Mouse (Mus musculus) embryo, embryonic 11.5 days (tissue): ENCODE data around the gene Pdzd2.

Source experiments
- DNase-seq: peaks from one replicate; pipeline ENCODE4 v3.0.0-alpha.2; 2012; ENCODE audit warnings: low read depth, low spot score

Gene Pdzd2

GRCm38 (mm10) chr15:12539618-12540302, 200.0 kb downstream of the Pdzd2 start:
- DNase-seq: no peak

DNA sequence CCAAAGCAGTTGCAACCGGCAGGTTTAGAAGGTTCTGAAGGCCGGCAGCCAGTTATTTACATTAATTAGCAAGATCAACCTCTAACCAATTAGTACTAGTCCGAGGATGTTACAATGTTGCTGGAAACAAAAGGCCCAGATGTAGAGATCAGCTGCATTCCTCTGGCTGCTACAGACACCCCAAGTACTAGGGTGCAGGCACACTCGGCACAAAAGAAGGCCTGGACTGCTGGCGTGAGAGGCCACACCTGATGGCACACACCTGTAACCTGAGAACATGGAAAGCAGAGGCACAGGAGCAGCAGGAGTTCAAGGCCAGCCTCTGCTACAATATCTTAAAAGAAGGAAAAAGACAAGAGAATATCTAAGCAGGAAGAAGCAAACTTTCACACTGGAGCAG, 206.5 kb downstream of the Pdzd2 start:
- no peak for DNase-seq

DNA sequence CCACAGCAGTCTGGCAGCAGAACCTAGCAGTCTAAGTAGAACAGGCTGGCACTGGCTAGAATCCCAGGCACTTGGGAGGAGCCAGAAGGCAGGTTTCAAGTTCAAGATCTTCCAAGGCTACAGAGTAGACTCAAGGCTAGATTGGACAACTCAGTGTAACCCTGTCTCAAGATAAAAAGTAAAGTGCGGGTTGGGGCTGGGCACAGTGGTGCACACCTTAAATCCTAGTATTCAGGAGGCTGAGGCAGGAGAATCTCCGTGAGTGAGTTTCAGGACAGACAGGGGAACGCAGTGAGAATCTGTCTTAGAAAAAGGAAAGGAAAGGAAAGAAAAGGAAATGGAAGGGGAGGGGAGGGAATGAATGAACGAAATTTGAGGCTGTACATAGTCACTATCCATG, 207.2 kb downstream of the Pdzd2 start:
- no peak for DNase-seq

- DNase-seq: no peak
Measured at GRCm38 (mm10) chr15:12522810-12523209, 216.9 kb downstream of the Pdzd2 start.

DNA sequence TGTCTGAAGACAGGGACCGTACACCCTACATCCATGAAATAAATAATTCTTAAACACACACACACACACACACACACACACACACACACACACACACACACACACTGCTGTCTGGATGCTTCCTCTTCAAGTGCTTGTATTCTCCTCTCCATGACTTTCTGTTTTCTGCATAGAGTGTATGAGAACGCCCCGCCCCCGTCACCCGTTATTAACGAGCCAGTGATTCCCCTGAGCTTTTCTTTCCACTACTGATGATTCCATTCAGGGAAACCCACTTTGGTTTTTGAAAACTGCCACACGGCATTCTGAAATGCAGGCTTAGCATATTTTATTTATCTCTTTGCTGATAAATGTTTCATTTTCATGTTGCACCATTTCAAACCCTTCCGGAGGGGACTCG, 219.4 kb downstream of the Pdzd2 start:
- no peak for DNase-seq

DNA sequence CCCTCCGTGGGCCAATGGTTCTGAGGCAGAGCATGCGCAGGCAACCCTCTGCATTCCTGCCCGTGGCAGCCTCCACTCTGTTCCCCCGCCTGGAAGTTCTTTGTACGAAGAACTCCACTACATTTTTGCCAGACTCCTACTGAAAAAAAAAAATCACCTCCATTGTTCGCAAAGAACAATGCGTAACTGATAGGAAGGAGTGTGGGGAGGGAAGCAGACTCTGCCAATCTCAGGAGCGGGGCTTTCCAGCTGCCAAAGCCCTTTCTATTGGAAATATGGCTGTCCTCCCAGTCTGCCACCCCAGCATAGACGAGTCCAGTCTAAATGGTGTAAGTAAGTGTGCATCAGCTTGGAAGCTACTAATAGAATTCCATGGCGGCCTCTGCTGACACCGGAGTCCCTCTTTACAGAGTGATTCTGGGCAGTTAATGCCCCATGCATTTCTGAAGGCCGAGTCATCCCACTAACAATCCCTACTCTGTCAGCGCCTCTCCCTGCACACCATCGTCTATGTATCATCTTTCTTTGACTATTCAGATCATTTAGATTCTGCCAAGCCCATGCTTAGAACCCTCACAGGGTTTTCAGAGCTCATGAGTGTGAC, 221.3 kb downstream of the Pdzd2 start:
- no peak for DNase-seq

GRCm38 (mm10) chr15:12517314-12517813, 222.4 kb downstream of the Pdzd2 start:
- no peak for DNase-seq

DNA sequence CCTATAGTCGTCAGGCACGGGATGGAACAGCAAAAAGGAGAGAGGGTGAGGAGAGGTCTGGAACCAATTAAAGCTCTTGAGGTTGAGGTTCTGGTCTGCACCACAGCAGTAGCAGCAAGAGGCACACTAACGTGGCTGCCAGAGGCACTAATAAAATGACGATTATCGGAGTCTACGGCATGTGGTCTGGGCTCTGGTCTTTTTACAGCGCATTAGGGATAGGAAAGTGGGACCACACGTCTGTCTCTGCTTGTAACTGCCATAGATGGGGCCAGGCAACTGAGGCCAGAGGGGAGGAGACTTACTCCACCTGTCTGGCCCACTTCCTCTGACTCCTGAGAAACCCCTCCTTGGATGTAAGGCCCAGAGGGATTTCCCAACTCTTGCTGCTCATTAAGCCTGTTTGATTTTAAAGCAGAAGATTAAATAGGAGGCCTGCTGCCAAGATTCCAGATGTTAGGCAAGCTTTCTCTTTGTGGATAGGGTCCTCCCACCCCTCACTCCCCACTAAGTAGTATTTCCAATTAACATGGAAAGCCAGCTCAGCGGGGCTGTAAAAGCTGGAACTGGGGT, 224.4 kb downstream of the Pdzd2 start:
- no peak for DNase-seq

DNA sequence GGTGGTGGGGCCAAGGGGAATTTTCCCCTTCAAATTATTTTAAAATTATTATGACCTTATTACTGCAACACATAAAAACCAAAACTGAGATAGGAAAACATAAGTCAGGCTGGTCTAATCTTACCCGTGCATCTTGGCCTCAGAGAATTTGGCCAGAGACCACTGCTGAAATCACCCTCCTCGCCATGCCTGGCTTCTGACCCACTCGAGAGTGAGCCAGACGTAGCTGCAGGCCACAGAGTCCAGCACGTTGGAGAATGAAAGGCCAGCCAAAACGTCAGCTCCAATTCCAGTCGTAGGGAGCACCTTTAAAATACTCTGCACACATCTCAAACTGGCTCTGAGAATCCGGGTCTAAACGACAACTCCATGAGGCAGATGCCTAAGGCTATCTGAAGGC, 226.2 kb downstream of the Pdzd2 start:
- no peak for DNase-seq

- DNase-seq: no peak
Measured at GRCm38 (mm10) chr15:12508765-12509377, 230.9 kb downstream of the Pdzd2 start.

DNA sequence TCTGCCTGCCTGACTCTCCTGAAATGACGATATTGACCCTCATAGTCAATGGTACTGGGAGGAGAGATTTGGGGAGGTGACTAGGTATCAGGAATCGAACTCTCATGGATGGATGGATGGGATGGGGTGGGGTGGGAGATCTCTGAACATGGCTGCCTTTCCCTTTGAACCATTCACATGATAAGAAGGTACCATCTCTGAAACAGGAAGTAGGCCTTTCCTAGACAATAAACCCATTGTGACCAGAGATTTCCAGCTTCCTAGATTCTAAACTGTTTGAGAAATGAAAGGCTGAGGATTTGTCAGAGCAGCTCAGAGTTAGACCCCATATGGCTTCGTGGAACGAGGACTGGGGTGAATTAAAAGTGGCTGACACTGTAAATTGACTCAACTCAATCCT, 232.2 kb downstream of the Pdzd2 start:
- DNase-seq: no peak

DNA sequence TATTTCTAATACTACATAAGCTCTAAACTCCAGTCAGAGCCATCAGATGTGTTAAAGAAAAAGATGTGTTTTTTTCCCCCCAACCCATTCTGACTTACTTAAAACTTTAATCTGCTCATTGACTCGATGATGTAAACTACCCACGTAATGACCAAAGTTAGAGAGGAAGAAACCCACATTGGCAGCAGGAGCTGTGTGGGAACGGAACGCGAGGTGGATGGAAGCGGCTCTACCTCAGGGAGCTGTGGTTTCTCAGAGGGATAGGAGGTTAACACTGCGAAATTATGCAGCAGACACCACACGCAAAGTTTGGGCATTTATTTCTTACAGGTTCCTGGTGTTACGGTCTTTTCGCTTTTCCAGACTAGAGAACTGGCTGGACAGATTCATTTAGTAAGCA, 233.2 kb downstream of the Pdzd2 start:
- no peak for DNase-seq

DNA sequence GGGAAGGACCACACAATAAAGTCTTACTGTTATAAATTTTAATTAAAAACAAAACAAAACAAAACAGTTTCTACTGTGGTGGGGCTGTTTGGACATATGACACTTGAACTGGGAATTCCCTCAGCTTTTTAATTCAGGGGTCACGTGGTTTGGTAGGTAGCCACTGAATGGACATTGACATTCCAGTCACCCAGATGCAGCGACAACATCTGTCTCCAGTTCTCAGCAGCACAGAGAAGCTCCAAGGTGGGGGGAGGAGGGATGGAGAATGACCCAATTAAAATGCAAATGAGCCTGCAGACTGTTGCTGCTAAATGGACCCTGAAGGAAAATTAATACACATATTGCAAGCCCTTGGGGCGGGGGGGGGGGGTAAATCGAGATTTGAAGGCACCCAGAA, 233.6 kb downstream of the Pdzd2 start:
- no peak for DNase-seq

- no peak for DNase-seq
Measured at GRCm38 (mm10) chr15:12505556-12505955, 234.2 kb downstream of the Pdzd2 start.

DNA sequence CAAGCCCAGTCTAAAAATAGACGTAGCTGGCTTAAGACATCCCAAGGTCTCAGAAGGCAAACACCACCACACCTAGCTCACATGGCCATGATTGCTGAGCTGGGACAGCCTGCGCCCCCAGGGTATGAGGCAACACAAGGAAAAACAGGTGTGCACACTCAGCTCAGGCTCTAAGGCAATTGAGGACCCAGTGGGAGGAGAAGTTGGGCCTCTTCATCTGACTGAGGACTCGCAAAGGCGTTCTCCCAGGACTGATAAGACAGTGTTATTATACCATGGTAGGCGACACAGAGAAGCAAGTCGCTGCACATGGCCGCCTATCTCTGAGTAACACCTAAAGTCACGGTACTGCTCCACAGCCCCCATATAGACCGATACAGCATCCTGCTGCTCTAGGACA, 235.8 kb downstream of the Pdzd2 start:
- DNase-seq: no peak

GRCm38 (mm10) chr15:12501924-12502548, 237.7 kb downstream of the Pdzd2 start:
- DNase-seq: no peak

DNA sequence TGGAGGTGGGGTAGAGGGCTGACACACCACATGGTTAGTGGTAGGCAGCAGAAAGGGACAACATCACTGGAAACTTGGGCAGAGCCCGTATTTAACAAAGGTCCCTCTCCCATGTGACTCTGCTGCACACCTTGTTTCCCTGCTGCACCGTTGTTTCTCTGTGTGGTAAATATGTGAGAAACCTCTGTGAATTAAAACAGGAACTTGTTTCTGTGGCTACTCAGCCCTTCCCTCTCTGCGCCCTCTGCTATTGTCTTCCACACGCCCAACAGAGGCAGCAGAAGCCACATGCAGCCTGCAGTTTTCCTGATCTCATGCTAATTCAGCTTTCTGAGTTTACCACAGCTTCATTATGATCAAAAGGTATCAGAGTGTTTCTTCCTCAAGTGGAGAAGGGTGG, 239.1 kb downstream of the Pdzd2 start:
- no peak for DNase-seq

DNA sequence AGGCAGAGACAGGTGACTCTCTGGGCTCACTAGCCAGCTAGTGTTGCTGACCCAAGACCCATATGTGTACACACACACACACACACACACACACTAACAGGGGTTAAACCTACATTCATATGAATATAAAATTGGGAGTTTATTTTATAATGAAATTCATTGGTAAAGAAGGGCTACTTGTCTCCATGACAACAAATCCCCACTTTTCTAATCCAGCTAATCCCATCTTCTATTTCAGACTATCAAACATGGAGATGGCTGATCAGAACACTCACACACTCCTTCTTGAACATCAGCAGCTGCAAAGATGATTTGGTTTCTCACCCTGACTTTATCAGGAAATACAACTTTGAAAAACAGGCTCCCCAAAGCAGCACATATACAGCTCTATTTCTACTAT, 245.6 kb downstream of the Pdzd2 start:
- DNase-seq: no peak

- DNase-seq: no peak
Measured at GRCm38 (mm10) chr15:12493258-12493657, 246.5 kb downstream of the Pdzd2 start.

DNA sequence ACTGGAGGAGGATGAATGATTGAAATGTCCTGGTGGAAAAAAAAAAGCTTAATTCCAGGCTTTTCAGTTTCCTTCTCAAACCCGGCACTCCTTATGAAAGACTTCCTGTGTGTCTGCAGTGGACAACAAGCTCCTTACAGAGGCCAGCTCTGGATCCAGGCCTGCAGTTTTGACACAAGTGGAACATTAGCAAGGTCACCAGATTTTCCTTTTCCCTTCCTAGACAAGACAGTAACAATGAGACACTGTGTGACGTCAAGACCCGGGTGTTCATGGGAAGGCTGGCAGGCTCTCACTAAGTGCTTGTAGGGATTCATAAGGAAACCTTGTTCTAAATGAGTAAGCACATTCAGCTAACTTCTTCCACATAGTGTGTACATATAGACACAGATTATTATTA, 248.8 kb downstream of the Pdzd2 start:
- DNase-seq: no peak

- no peak for DNase-seq
Measured at GRCm38 (mm10) chr15:12490527-12490926, 249.2 kb downstream of the Pdzd2 start.

DNA sequence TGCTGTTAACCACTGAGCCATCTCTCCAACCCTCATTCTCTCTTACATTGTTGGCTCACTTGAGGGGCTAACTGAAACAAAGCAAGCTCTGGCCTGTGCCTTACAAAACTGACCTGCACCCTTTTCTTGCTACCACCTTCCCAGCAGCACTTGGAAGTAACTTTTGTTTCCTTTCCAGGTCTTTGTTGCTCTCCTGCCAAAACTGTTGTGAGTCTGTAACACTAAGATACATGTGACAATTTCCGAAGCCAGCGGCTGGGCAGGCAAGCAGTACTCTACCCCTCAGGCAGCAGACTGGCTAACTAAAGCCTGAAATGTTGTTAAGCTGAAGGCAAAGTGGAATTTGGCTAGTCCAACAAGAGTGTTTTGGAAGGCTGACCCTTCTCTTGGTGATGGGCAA, 251.4 kb downstream of the Pdzd2 start:
- no peak for DNase-seq
